Mouse (Mus musculus): ENCODE data around the gene Olfr1449.
"Not testable (repeated sequence)": the region's sequence is repeated elsewhere in the genome, so short reads cannot be mapped to it uniquely, and the experiment has no call there.

- TF ChIP-seq CTCF (IDR thresholded peaks at IDR 0.05; ENCODE audit: control insufficient read depth, insufficient read depth, low read length); POLR2A (IDR thresholded peaks at IDR 0.05; ENCODE audit: borderline replicate concordance, control insufficient read depth, low read depth, low read length): not testable (repeated sequence)
Measured at GRCm38 (mm10) chr19:12970082-12970481, 39.4 kb downstream of the Olfr1449 start.
